Mouse (Mus musculus) hindbrain, embryonic 16.5 days (tissue): Measurements from ENCODE around the gene Metrnl. TPM values are rescaled to one million over a fixed set of nuclear protein-coding genes. Genes with fewer than 3 reads are reported as not detected.

Experiments
- ATAC-seq: fragments of 200-750 bp; cut with Nextera tagmentation; 2 replicates; pipeline ENCODE4 v1.8.0; 2017; ENCODE audit warnings: moderate TSS enrichment, moderate library complexity
- H3K27ac ChIP-seq: fragments of 300-500 bp; sonication (generic); 2 replicates; pipeline ENCODE4 v1.5.1; 2014; ENCODE audit warnings: low read depth, mild to moderate bottlenecking, control low read depth, low read length, moderate library complexity
- H3K27me3 ChIP-seq: fragments of 300-500 bp; sonication (generic); replicated peaks from 2 replicates; pipeline ENCODE4 v1.6.1; 2014; ENCODE audit warnings: low read length; ENCODE audit not compliant: control insufficient read depth, insufficient read depth
- H3K36me3 ChIP-seq: fragments of 300-500 bp; sonication (generic); 2 replicates; pipeline ENCODE4 v1.6.1; 2014; ENCODE audit warnings: mild to moderate bottlenecking, low read length, moderate library complexity, mixed read lengths; ENCODE audit not compliant: control insufficient read depth, insufficient read depth
- H3K4me1 ChIP-seq: fragments of 300-500 bp; sonication (generic); 2 replicates; pipeline ENCODE4 v1.6.1; 2014; ENCODE audit warnings: low read depth, low read length; ENCODE audit not compliant: control insufficient read depth, insufficient read depth
- H3K4me2 ChIP-seq: fragments of 300-500 bp; sonication (generic); 2 replicates; pipeline ENCODE4 v1.6.1; 2014; ENCODE audit warnings: mild to moderate bottlenecking, low read length, control low read depth, moderate library complexity
- H3K4me3 ChIP-seq: fragments of 300-500 bp; sonication (generic); 2 replicates; pipeline ENCODE4 v1.5.1; 2014; ENCODE audit warnings: mild to moderate bottlenecking, low read length, control low read depth, moderate library complexity
- H3K9ac ChIP-seq: fragments of 300-500 bp; sonication (generic); 2 replicates; pipeline ENCODE4 v1.6.1; 2014; ENCODE audit warnings: low read depth, mild to moderate bottlenecking, control low read depth, low read length, moderate library complexity
- H3K9me3 ChIP-seq: fragments of 300-500 bp; sonication (generic); 2 replicates; pipeline ENCODE4 v1.6.1; 2014; ENCODE audit warnings: mild to moderate bottlenecking, low read length, moderate library complexity; ENCODE audit not compliant: control insufficient read depth
- WGBS: fragments of 180-500 bp; shearing (Covaris S2); extraction: QIAGEN DNeasy Blood & Tissue Kit; methylation state at CpG from one replicate; pipeline ENCODE4 v1.1.7; 2014; 5-methylcytosine and 5-hydroxymethylcytosine counted together
- polyA plus RNA-seq: library from polyadenylated mRNA; unstranded; fragments of >200 nt; fragmentation: Nextera tagmentation; extraction: Ambion mirVana; gene quantifications from 2 replicates; pipeline ENCODE4 v1.2.1, GENCODE M21; 2015

Gene Metrnl
- polyA plus RNA-seq, 1 experiment from 2014 or later, result 29.5 TPM

- WGBS, result 96% methylated on average over 2 of the region's 2 CpGs
- ATAC-seq, result no peak
- H3K27me3 ChIP-seq, result no peaks in the 10 kb centered on the region
These were observed 12.2 kb downstream of the Metrnl start for GRCm38 (mm10) chr11:121713569-121713968.

GRCm38 (mm10) chr11:121714745-121715485 is 13.6 kb downstream of the Metrnl start:
- Histone ChIP-seq H3K27me3 (no peaks in the 10 kb centered on the region), H3K4me1 (no peaks in the 10 kb centered on the region), H3K4me2 (no peak overlapping the region), H3K36me3 (no peaks in the 10 kb centered on the region), H3K4me3 (no peak overlapping the region), H3K9me3 (no peaks in the 10 kb centered on the region), H3K9ac (no peak overlapping the region), H3K27ac (no peak overlapping the region)
- 78% methylated on average over 2 of the region's 2 CpGs for WGBS
- ATAC-seq, result no peak

More at GRCm38 (mm10) chr11:121713569-121713968, 12.2 kb downstream of the Metrnl start:
- no peaks in the 10 kb centered on the region for H3K36me3 ChIP-seq
- no peak overlapping the region for H3K4me2 ChIP-seq
- H3K4me3 ChIP-seq, result no peak overlapping the region
- H3K4me1 ChIP-seq, result no peaks in the 10 kb centered on the region
- H3K9ac ChIP-seq, result no peak overlapping the region
- H3K27ac ChIP-seq, result no peak overlapping the region
- H3K9me3 ChIP-seq, result no peaks in the 10 kb centered on the region

- Histone ChIP-seq H3K36me3 (no peaks in the 10 kb centered on the region), H3K4me3 (no peak overlapping the region), H3K27me3 (no peaks in the 10 kb centered on the region), H3K4me1 (no peaks in the 10 kb centered on the region), H3K4me2 (no peak overlapping the region), H3K9ac (no peak overlapping the region), H3K27ac (no peak overlapping the region), H3K9me3 (no peaks in the 10 kb centered on the region)
- no peak for ATAC-seq
- 66% methylated on average over 6 of the region's 6 CpGs for WGBS
These were observed 16.4 kb downstream of the Metrnl start for GRCm38 (mm10) chr11:121717724-121718123.

- no peak overlapping the region for H3K4me2 ChIP-seq
- no peak for ATAC-seq
- H3K36me3 ChIP-seq, result no peaks in the 10 kb centered on the region
- H3K27ac ChIP-seq, result no peak overlapping the region
- no peak overlapping the region for H3K4me3 ChIP-seq
- H3K27me3 ChIP-seq, result no peaks in the 10 kb centered on the region
- 93% methylated on average over 3 of the region's 3 CpGs for WGBS
- H3K9me3 ChIP-seq, result no peaks in the 10 kb centered on the region
- H3K9ac ChIP-seq, result no peak overlapping the region
- no peaks in the 10 kb centered on the region for H3K4me1 ChIP-seq
These were observed 19.4 kb downstream of the Metrnl start for GRCm38 (mm10) chr11:121720752-121721151.

GRCm38 (mm10) chr11:121722434-121722833 is 21.1 kb downstream of the Metrnl start:
- H3K27me3 ChIP-seq, result no peaks in the 10 kb centered on the region
- no peak overlapping the region for H3K4me3 ChIP-seq
- WGBS, result 79% methylated on average over 2 of the region's 2 CpGs
- no peak for ATAC-seq
- H3K4me2 ChIP-seq, result no peak overlapping the region
- H3K4me1 ChIP-seq, result no peaks in the 10 kb centered on the region
- H3K9ac ChIP-seq, result no peak overlapping the region
- H3K9me3 ChIP-seq, result no peaks in the 10 kb centered on the region
- H3K36me3 ChIP-seq, result no peaks in the 10 kb centered on the region
- H3K27ac ChIP-seq, result no peak overlapping the region

GRCm38 (mm10) chr11:121726625-121727024 is 25.3 kb downstream of the Metrnl start:
- H3K36me3 ChIP-seq, result no peaks in the 10 kb centered on the region
- no peak overlapping the region for H3K9ac ChIP-seq
- H3K27ac ChIP-seq, result no peak overlapping the region
- WGBS, result 80% methylated on average over 2 of the region's 2 CpGs
- H3K4me3 ChIP-seq, result no peak overlapping the region
- ATAC-seq, result no peak
- no peak overlapping the region for H3K4me2 ChIP-seq
- H3K27me3 ChIP-seq, result no peaks in the 10 kb centered on the region
- H3K4me1 ChIP-seq, result no peaks in the 10 kb centered on the region
- H3K9me3 ChIP-seq, result no peaks in the 10 kb centered on the region

GRCm38 (mm10) chr11:121734184-121734583 is 32.8 kb downstream of the Metrnl start:
- no peak overlapping the region for H3K9ac ChIP-seq
- WGBS, result 81% methylated on average over 1 of the region's 1 CpGs

GRCm38 (mm10) chr11:121734892-121735291 is 33.5 kb downstream of the Metrnl start:
- WGBS, result 7% methylated on average over 1 of the region's 1 CpGs
- Histone ChIP-seq H3K4me3 (no peak overlapping the region), H3K4me1 (no peaks in the 10 kb centered on the region), H3K27ac (no peak overlapping the region), H3K9ac (no peak overlapping the region), H3K27me3 (no peaks in the 10 kb centered on the region), H3K36me3 (no peaks in the 10 kb centered on the region), H3K4me2 (no peak overlapping the region), H3K9me3 (no peaks in the 10 kb centered on the region)
- no peak for ATAC-seq

More at GRCm38 (mm10) chr11:121734184-121734583, 32.8 kb downstream of the Metrnl start:
- no peak overlapping the region for H3K4me2 ChIP-seq
- no peaks in the 10 kb centered on the region for H3K4me1 ChIP-seq
- no peaks in the 10 kb centered on the region for H3K9me3 ChIP-seq
- no peaks in the 10 kb centered on the region for H3K36me3 ChIP-seq
- no peak overlapping the region for H3K27ac ChIP-seq
- no peak overlapping the region for H3K4me3 ChIP-seq
- ATAC-seq, result no peak
- no peaks in the 10 kb centered on the region for H3K27me3 ChIP-seq

- Histone ChIP-seq H3K36me3 (no peaks in the 10 kb centered on the region), H3K4me3 (no peak overlapping the region), H3K27ac (no peak overlapping the region), H3K27me3 (no peaks in the 10 kb centered on the region), H3K4me2 (no peak overlapping the region), H3K9ac (no peak overlapping the region), H3K4me1 (no peaks in the 10 kb centered on the region), H3K9me3 (no peaks in the 10 kb centered on the region)
- WGBS, result 50% methylated on average over 3 of the region's 3 CpGs
- ATAC-seq, result no peak
These were observed 37.3 kb downstream of the Metrnl start for GRCm38 (mm10) chr11:121738616-121739015.
